Mouse (Mus musculus): ENCODE data around the gene Son.

Son gene

DNA sequence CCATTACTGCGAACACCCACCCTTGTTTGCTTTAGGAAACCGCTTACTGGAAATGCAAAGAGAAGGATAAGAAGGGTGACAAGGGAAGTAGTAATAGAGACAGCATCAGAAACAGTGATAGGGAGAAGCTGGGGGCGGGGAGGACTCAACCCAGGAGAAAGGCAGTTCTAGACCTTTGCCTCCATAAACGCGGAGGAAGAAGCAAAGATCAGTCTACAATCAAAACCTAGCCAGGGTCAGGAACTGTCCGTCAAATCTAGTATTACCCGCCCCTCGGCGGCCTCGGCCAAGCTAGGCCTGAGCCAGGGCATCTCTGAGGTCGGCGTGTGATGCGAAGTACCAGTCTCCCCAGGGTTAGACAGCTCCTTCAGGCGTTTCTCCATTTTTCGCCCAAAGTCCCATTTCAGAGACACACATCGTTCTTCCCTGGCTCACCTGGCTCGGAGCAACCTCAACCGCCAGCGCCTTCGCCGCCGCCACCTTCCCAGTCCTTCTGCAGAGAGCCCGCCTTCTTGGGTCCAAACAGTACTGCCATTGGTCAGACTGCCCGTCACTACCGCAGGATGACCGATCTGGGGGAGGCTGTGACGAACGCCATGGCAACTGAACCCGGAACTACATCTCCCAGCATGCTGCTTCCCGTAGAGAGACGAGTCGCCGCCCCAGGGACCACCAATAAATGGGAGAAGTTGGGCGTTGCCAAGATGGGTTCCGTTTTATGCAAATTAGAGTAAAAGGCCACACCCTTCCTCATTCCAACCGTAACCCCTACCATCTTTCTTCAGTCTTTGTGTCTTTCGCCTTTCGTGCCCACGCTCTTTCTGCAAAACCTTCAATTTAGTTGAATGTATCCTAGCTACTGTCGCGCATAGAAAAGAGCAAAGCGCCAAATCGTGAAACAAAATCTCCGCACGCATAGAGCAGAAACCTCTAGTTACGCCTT, 81.1 kb downstream of the Son start, which contains the start of gene Cryzl1:
Cryzl1 (minus strand) TSS at position 853 of the 943 bp plus-strand sequence.
- no peaks in the 10 kb centered on the region for H3K27me3 ChIP-seq (ENCODE audit: control insufficient read depth, insufficient read depth, low read length, poor library complexity, severe bottlenecking)
- DNase-seq (ENCODE audit: low read depth, low spot score): peak; percentile 99
- H3K36me3 ChIP-seq (ENCODE audit: control insufficient read depth, insufficient read depth, low read length, poor library complexity, severe bottlenecking): no peaks in the 10 kb centered on the region
